Mouse (Mus musculus) testis, adult 2 months (tissue): ENCODE measurements around the gene Plk3.

ENCODE experiments used
- CTCF ChIP-seq: fragments of 200-500 bp; IDR thresholded peaks from 2 replicates; pipeline ENCODE4 v1.5.1; 2012; ENCODE audit warnings: low read depth, mild to moderate bottlenecking, inconsistent platforms, low read length, moderate library complexity; ENCODE audit not compliant: control insufficient read depth, insufficient read depth, insufficient replicate concordance
- POLR2A ChIP-seq: fragments of 200-500 bp; IDR thresholded peaks from 2 replicates; pipeline ENCODE4 v1.6.1; 2012; ENCODE audit warnings: low read depth, mild to moderate bottlenecking, inconsistent platforms, low read length, moderate library complexity; ENCODE audit not compliant: control insufficient read depth

- TF ChIP-seq CTCF: peak; percentile 56; the same call in 1 of the 2 replicates
- TF ChIP-seq POLR2A: peak; percentile 85
Observed at GRCm38 (mm10) chr4:117120445-117121414, 13.0 kb downstream of the Plk3 start.
